Mouse (Mus musculus) left cerebral cortex, postnatal 25 days (tissue): ENCODE measurements at regions not wholly inside any gene's neighbourhood (a gene's known extent, or its start where the extent isn't known, plus 50 kb on each side); places are given as distances from the start of the nearest gene placed in this dataset.

ENCODE experiments used
- DNase-seq, 2 experiments: peaks; one replicate each; pipeline ENCODE4 v3.0.0; 2022; ENCODE audit warnings: low spot score in 2 of 2, mixed read lengths in 1 of 2
- intact Hi-C: fragments of 180-260 bp; cut with DNase I; formaldehyde crosslinking; loops from one replicate; pipeline ENCODE4 v1.15.1; 2025

DNA sequence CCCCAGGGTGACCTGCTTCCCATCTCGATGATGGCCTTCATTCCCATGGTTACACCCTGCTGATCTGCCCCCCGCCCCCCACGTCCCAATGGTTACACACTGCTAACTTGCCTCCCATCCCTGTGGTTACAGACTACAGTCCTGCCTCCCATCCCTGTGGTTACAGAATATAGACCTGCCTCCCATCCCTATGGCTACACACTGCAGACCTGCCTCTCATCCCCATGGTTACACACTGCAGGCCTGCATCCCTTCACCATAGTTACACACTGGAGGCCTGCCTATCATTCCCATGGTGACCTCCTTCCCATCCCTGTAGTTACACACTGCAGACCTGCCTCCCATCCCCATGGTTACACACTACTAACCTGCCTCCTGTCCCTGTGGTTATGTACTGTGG, 78.3 kb upstream of the Trpc7 start:
- intact Hi-C loops, result no loop called here
- no peak for DNase-seq

DNA sequence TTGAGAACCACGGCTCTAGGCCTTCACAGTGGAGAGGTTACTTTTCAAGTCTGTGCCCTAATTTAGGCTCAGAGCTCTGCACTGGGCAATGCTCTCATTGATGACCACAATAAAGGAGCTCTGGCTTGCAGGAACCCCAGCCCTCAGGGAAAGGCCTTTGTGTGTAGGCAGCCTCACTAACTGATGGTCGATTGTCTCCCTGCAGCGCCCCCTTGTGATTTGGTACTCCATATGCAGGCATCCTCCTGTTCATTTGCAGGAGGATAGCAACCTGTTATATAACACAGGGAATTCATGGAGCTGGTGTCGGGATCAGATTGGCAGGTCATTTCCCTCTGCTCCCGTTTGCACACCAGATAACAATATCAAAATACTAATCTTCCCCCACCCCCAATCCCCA, 59.6 kb upstream of the Trpc7 start:
- intact Hi-C loops, result no loop called here
- DNase-seq, result no peak

DNA sequence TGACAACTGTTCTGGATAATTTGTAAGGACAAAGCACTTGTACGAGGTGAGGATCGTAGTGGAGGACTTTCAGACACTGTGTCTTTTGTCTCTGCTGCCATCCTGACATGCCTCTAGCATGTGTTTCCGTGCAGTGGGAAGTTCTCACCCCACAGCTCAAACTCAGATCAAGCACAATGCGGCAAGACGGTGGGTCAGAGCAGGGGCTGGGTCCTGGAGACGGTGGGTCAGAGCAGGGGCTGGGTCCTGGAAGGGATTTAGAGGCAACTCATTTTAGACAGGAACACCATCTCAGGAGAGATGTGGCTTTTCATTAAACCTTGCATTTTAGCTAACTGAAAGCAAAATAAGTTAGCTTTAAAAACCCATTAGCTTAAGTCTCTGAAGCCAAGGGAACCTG, 52.3 kb upstream of the Trpc7 start:
- intact Hi-C loops, result no loop called here
- DNase-seq, result no peak

DNA sequence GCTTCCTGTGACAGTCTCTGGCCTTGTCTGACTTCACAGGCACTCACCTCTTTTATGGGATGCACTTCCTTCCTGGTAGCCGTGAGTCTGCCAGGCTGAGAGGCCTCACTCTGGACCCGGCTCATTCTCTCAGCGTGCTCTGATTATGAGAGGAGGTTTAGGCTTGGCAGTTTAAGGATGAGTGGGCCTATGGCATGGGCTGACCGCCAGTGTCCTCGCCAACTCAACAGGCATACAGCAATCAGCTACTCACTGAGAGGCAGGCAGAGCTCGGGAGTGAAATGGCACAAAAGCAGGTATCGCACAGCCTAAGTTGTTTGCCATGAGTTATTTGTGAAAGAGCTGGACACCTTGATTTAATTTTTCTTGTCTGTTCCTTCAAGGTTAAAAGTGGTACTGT, 51.5 kb upstream of the Trpc7 start:
- DNase-seq, result peak in 1 of 2 experiments; percentile 14
- intact Hi-C loops, result no loop called here
